Mouse (Mus musculus) G1E (cell line): Measurements from ENCODE around the gene Il11. TPM values are rescaled to one million over a fixed set of nuclear protein-coding genes. Genes with fewer than 3 reads are reported as not detected.

ENCODE experiments used
- ATAC-seq: 2 replicates; pipeline ENCODE4 v1.8.0; 2016; ENCODE audit warnings: mild to moderate bottlenecking; ENCODE audit not compliant: insufficient number of reproducible peaks, poor library complexity, low FRiP score, severe bottlenecking; ENCODE audit errors: extremely low read depth
- DNase-seq: peaks from one replicate; pipeline ENCODE4 v3.0.0; 2012; ENCODE audit warnings: low spot score
- H3K27me3 ChIP-seq: 2 replicates; pipeline ENCODE4 v1.6.1; 2012; ENCODE audit warnings: mild to moderate bottlenecking, low read length, inconsistent platforms; ENCODE audit not compliant: insufficient read depth
- H3K36me3 ChIP-seq: replicated peaks from 2 replicates; pipeline ENCODE3; 2012; ENCODE audit warnings: mild to moderate bottlenecking, inconsistent platforms
- H3K4me1 ChIP-seq: 2 replicates; pipeline ENCODE4 v1.6.1; 2012; ENCODE audit warnings: low read depth, low read length, inconsistent platforms, mixed read lengths; ENCODE audit not compliant: insufficient read depth
- H3K4me3 ChIP-seq: 2 replicates; pipeline ENCODE4 v1.5.1; 2012; ENCODE audit warnings: low read depth, mild to moderate bottlenecking, inconsistent platforms, low read length, moderate library complexity, mixed read lengths
- H3K9me3 ChIP-seq: replicated peaks from 2 replicates; pipeline ENCODE4 v1.6.1; 2012; ENCODE audit warnings: inconsistent platforms
- CTCF ChIP-seq: IDR thresholded peaks from 2 replicates; pipeline ENCODE4 v1.5.1; 2012; ENCODE audit warnings: low read depth, low read length, inconsistent platforms, mixed read lengths
- GATA1 ChIP-seq: IDR thresholded peaks from 2 replicates; pipeline ENCODE4 v1.6.1; 2012; ENCODE audit warnings: borderline replicate concordance, low read length, inconsistent platforms, mixed read lengths
- GATA2 ChIP-seq: IDR thresholded peaks from 2 replicates; pipeline ENCODE4 v1.6.1; 2012; ENCODE audit warnings: low read depth, low read length, inconsistent platforms, borderline replicate concordance
- POLR2AphosphoS5 ChIP-seq: IDR thresholded peaks from 2 replicates; pipeline ENCODE4 v1.6.1; 2012; ENCODE audit warnings: low read depth, low read length, inconsistent platforms; ENCODE audit not compliant: insufficient replicate concordance
- TAL1 ChIP-seq: conservative IDR thresholded peaks from 2 replicates; pipeline ENCODE4 v1.6.1; 2012; ENCODE audit warnings: low read depth, low read length, inconsistent platforms, mixed read lengths
- polyA plus RNA-seq: library from polyadenylated mRNA; stranded (reverse); fragments of >175 nt; gene quantifications from 2 replicates; pipeline ENCODE4 v1.2.3, GENCODE M21; 2012
- total RNA-seq, 2 experiments: library from RNA; stranded (forward) in 1 of 2; stranded (reverse) in 1 of 2; fragments of 200-1000 nt in 1 of 2; fragments of >200 nt in 1 of 2; fragmentation: Nextera tagmentation in 1 of 2; gene quantifications; 2 replicates each; pipeline ENCODE4 v1.2.3; 2014 to 2017

The Il11 gene
- total and polyA plus RNA-seq, 3 experiments, result 0.13 TPM; not detected in 2

DNA sequence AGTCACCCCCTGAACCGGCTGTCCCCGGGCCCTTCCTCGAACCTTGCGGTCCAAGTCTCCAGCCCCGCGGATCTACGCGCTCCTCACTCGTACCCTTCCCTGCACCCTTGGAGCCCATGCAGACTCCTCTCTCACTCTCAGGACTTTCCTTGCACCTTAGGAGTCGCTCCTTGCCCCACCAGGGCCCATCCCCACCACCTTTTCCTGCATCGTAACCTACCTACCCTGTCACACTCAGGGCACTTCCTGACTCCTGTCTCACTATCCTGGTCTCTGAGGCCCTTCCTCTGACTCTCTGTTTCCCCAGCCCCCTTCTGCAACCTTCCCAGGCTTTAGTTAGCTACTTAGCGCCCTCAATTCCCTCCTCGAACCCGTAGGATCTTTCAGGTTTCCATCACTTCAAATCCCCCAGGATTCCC lies 42.3 kb downstream of the Il11 start:
- no peak for DNase-seq
- no peaks in the 10 kb centered on the region for H3K9me3 ChIP-seq
- ATAC-seq, result no peak
- H3K27me3 ChIP-seq, result no peaks in the 10 kb centered on the region
- H3K36me3 ChIP-seq, result peaks cover 36% of the 10 kb centered on the region
- peaks cover 57% of the 10 kb centered on the region for H3K4me1 ChIP-seq
- no peak for TF ChIP-seq CTCF
- TF ChIP-seq POLR2AphosphoS5, result 0 out of 2 replicates have a peak, but pooled peaks have one; percentile 37
- TF ChIP-seq TAL1, result no peak
- TF ChIP-seq GATA1, result no peak
- TF ChIP-seq GATA2, result no peak
- peak overlapping the region; percentile 80 for H3K4me3 ChIP-seq

DNA sequence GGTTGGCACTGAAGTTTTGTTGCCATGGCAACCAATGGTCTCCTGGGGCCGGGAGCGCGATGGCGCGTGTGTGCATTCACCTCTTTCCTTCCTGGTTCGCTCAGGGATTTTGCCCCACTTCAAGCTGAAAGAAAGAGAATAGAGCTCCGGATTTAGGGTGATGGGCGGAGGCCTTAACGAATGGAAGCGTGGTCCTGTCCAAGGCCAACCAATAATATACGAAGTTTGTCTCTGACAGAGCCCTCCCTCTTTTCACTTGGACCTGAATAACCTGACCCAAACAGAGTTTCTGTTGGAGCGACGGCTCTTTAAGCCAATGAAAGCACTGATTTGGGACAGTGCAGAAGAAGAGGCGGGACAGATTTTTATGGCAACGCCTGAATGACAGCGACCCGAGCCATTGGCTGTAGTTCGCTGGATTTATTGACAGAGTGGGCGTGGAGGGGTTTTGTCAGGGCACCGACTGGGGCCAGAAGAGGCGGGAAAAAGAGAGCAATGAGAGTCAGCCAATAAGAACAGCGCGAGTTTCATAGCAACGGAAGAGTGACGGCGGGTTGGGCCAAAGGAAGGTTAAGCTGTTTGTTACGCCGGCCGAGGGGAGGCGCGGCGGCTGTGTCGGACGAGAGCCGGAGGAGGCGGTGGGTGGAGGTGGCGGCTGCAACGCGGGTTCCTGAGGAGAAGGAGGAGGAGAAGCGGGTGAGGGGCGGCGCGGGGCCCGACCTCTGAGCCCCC lies 42.9 kb downstream of the Il11 start, which contains the start of gene Kmt5c:
Gene Kmt5c, plus strand, starts transcription at position 572 of the 732 bp plus-strand sequence.
- peaks cover 53% of the 10 kb centered on the region for H3K4me1 ChIP-seq
- ATAC-seq, result peak; percentile 84

DNA sequence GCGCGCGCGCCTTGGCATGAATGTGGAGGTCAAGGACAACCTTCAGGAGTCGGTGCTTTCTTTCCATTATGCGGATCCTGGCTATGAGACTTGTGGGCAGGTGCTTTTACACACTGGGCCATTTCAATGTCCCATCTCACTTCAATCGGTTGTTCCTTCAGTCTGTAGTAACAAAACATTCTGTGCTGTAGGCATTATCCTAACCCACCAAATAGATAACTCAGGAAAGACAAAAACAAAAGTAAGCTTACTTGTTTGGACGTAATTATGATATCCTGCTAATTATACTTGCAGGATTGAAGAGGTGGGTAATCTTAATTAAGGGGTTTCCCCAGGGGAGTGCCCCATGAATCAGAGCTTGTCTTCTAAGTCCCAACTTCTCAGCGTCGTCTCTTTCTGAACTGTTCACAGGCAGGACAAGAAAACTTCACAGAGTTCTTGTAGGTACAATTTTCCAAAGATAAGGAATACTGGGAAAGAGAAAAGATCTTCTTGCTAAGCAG lies 43.6 kb downstream of the Il11 start:
- Histone ChIP-seq H3K27me3 (peaks cover 4% of the 10 kb centered on the region; the same call in 1 of the 2 replicates), H3K9me3 (no peaks in the 10 kb centered on the region), H3K4me3 (peak overlapping the region; percentile 66), H3K4me1 (peaks cover 47% of the 10 kb centered on the region), H3K36me3 (peaks cover 25% of the 10 kb centered on the region)
- DNase-seq (no peak), ATAC-seq (no peak)
- TF ChIP-seq CTCF (no peak), GATA1 (no peak), TAL1 (no peak), POLR2AphosphoS5 (no peak), GATA2 (no peak)

More for the DNA sequence above, 42.9 kb downstream of the Il11 start, which contains the start of gene Kmt5c:
- Histone ChIP-seq H3K9me3 (no peaks in the 10 kb centered on the region), H3K4me3 (peak within 1 kb of the TSS; percentile 80), H3K27me3 (peaks cover 4% of the 10 kb centered on the region; the same call in 1 of the 2 replicates), H3K36me3 (peaks cover 31% of the 10 kb centered on the region)
- DNase-seq, result peak; percentile 93
- TF ChIP-seq GATA1, result no peak
- no peak for TF ChIP-seq CTCF
- no peak for TF ChIP-seq GATA2
- TF ChIP-seq TAL1, result no peak
- TF ChIP-seq POLR2AphosphoS5, result no peak

DNA sequence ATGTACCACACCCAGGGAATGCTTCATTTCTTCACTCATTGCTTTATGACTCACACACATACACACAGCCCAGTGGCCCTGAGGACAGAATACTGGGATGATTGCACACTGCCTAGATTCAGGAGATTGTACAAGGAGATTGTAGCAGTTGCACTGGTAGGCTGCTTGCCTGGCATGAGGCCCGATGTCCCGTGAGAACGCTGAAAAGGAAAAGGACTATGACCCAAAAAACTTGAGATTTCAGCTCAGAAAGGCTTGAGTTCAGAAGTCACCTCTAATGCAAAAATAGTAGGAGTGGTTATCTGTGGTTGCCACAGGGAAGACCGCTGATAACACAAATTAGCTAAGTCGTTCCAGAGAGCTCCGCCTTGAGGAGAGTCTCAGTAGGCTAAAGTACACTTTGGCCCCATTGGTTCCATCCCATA lies 49.7 kb downstream of the Il11 start:
- ATAC-seq, result no peak

GRCm38 (mm10) chr7:4731090-4731489 lies 51.6 kb downstream of the Il11 start:
- Histone ChIP-seq H3K4me3 (no peak overlapping the region), H3K9me3 (no peaks in the 10 kb centered on the region), H3K36me3 (no peaks in the 10 kb centered on the region), H3K4me1 (peaks cover 15% of the 10 kb centered on the region), H3K27me3 (peaks cover 10% of the 10 kb centered on the region; the same call in 1 of the 2 replicates)
- ATAC-seq (no peak), DNase-seq (no peak)
- TF ChIP-seq GATA1 (no peak), POLR2AphosphoS5 (no peak), CTCF (no peak), TAL1 (no peak), GATA2 (no peak)

More for the DNA sequence above, 49.7 kb downstream of the Il11 start:
- Histone ChIP-seq H3K27me3 (peaks cover 7% of the 10 kb centered on the region; the same call in 1 of the 2 replicates), H3K4me1 (peaks cover 15% of the 10 kb centered on the region), H3K9me3 (no peaks in the 10 kb centered on the region), H3K36me3 (no peaks in the 10 kb centered on the region), H3K4me3 (no peak overlapping the region)
- DNase-seq, result no peak
- TF ChIP-seq POLR2AphosphoS5 (no peak), CTCF (no peak), GATA1 (no peak), TAL1 (no peak), GATA2 (no peak)

GRCm38 (mm10) chr7:4725169-4725568 lies 57.5 kb downstream of the Il11 start, which contains the start of gene Tmem150b:
Tmem150b (minus strand) TSS chr7:4725249.
- no peak within 1 kb of the TSS for H3K4me3 ChIP-seq
- DNase-seq, result no peak

More at GRCm38 (mm10) chr7:4725169-4725568, 57.5 kb downstream of the Il11 start, which contains the start of gene Tmem150b:
- peaks cover 8% of the 10 kb centered on the region for H3K4me1 ChIP-seq
- H3K27me3 ChIP-seq, result peaks cover 33% of the 10 kb centered on the region
- TF ChIP-seq GATA1 (no peak), TAL1 (no peak), GATA2 (no peak), CTCF (no peak), POLR2AphosphoS5 (no peak)
- ATAC-seq, result peak; percentile 49
- no peaks in the 10 kb centered on the region for H3K36me3 ChIP-seq
- H3K9me3 ChIP-seq, result no peaks in the 10 kb centered on the region
